Mouse (Mus musculus) MEL (cell line): ENCODE results near the gene Gm20431. TPM values are rescaled to one million over a fixed set of nuclear protein-coding genes. Genes with fewer than 3 reads are reported as not detected.

Source experiments
- DNase-seq: peaks from one replicate; pipeline ENCODE4 v3.0.0; 2011; ENCODE audit warnings: low read depth, low spot score
- H3K27ac ChIP-seq: 2 replicates; pipeline ENCODE4 v1.5.1; 2012; ENCODE audit warnings: low read depth, mild to moderate bottlenecking, control low read depth, low read length, moderate library complexity; ENCODE audit not compliant: control insufficient read depth
- H3K27me3 ChIP-seq, 2 experiments: fragments of 150-350 bp in 1 of 2; sonication (generic) in 1 of 2; 2 replicates each; pipeline ENCODE4 v1.6.1; 2012; ENCODE audit warnings: low read length in 2 of 2, mild to moderate bottlenecking in 2 of 2, improper control_type of control experiment in 1 of 2, moderate library complexity in 1 of 2; ENCODE audit not compliant: insufficient read depth in 2 of 2, control insufficient read depth in 1 of 2
- H3K36me3 ChIP-seq, 2 experiments: 2 replicates each; pipeline ENCODE4 v1.6.1; 2012 to 2014; ENCODE audit warnings: low read length in 2 of 2, improper control_type of control experiment in 1 of 2, inconsistent platforms in 1 of 2, mild to moderate bottlenecking in 1 of 2; ENCODE audit not compliant: insufficient read depth in 2 of 2, control insufficient read depth in 1 of 2
- H3K4me1 ChIP-seq, 2 experiments: fragments of 150-350 bp in 1 of 2; sonication (generic) in 1 of 2; 2 replicates each; pipeline ENCODE4 v1.6.1; 2012; ENCODE audit warnings: low read length in 2 of 2, improper control_type of control experiment in 1 of 2, mild to moderate bottlenecking in 1 of 2; ENCODE audit not compliant: insufficient read depth in 2 of 2, control insufficient read depth in 1 of 2
- H3K4me3 ChIP-seq, 2 experiments: fragments of 150-350 bp in 1 of 2; sonication (generic) in 1 of 2; 2 replicates each; pipeline ENCODE4 v1.5.1; 2012; ENCODE audit warnings: low read depth in 2 of 2, low read length in 2 of 2, mild to moderate bottlenecking in 2 of 2, moderate library complexity in 2 of 2, control low read depth in 1 of 2, improper control_type of control experiment in 1 of 2; ENCODE audit not compliant: control insufficient read depth in 1 of 2, insufficient read depth in 1 of 2
- H3K79me2 ChIP-seq: 2 replicates; pipeline ENCODE4 v1.6.1; 2012; ENCODE audit warnings: mild to moderate bottlenecking, low read length, moderate library complexity; ENCODE audit not compliant: control insufficient read depth, poor library complexity, insufficient read depth
- H3K9ac ChIP-seq: 2 replicates; pipeline ENCODE4 v1.6.1; 2012; ENCODE audit warnings: low read depth, mild to moderate bottlenecking, control low read depth, low read length, moderate library complexity; ENCODE audit not compliant: control insufficient read depth, poor library complexity, severe bottlenecking
- H3K9me3 ChIP-seq: fragments of 150-350 bp; sonication (generic); replicated peaks from 2 replicates; pipeline ENCODE4 v1.6.1; 2012; ENCODE audit warnings: mild to moderate bottlenecking, low read length, improper control_type of control experiment, moderate library complexity; ENCODE audit not compliant: insufficient read depth
- CHD1 ChIP-seq: IDR thresholded peaks from 2 replicates; pipeline ENCODE4 v1.6.1; 2012; ENCODE audit warnings: low read depth, mild to moderate bottlenecking, inconsistent platforms, low read length, improper control_type of control experiment
- CHD2 ChIP-seq: IDR thresholded peaks from 2 replicates; pipeline ENCODE4 v1.6.1; 2011; ENCODE audit warnings: low read length, improper control_type of control experiment
- E2F4 ChIP-seq: IDR thresholded peaks from 2 replicates; pipeline ENCODE4 v1.6.1; 2011; ENCODE audit warnings: low read depth, low read length, improper control_type of control experiment, borderline replicate concordance
- EP300 ChIP-seq, 2 experiments: IDR thresholded peaks; 2 replicates each; pipeline ENCODE4 v1.6.1; 2011; ENCODE audit warnings: improper control_type of control experiment in 2 of 2, low read length in 2 of 2, low read depth in 1 of 2, mild to moderate bottlenecking in 1 of 2
- MEF2A ChIP-seq: IDR thresholded peaks from 2 replicates; pipeline ENCODE4 v1.6.1; 2014; ENCODE audit warnings: low read depth, mild to moderate bottlenecking, inconsistent platforms, low read length, improper control_type of control experiment; ENCODE audit not compliant: poor library complexity, insufficient replicate concordance, severe bottlenecking; ENCODE audit errors: extremely low read depth
- MYB ChIP-seq: IDR thresholded peaks from 2 replicates; pipeline ENCODE4 v1.6.1; 2011; ENCODE audit warnings: mild to moderate bottlenecking, low read depth, low read length, improper control_type of control experiment
- MYC ChIP-seq: IDR thresholded peaks from 2 replicates; pipeline ENCODE4 v1.6.1; 2011; ENCODE audit warnings: low read depth, mild to moderate bottlenecking, low read length, improper control_type of control experiment, moderate library complexity
- NELFE ChIP-seq: IDR thresholded peaks from 2 replicates; pipeline ENCODE4 v1.6.1; 2011; ENCODE audit warnings: low read depth, low read length, improper control_type of control experiment
- POLR2AphosphoS2 ChIP-seq: IDR thresholded peaks from 2 replicates; pipeline ENCODE4 v1.6.1; 2011; ENCODE audit warnings: low read length, improper control_type of control experiment
- POLR2AphosphoS5 ChIP-seq: IDR thresholded peaks from 2 replicates; pipeline ENCODE4 v1.6.1; 2012; ENCODE audit warnings: low read depth, borderline replicate concordance, mild to moderate bottlenecking, inconsistent platforms, low read length, moderate library complexity, mixed read lengths
- RAD21 ChIP-seq: IDR thresholded peaks from 2 replicates; pipeline ENCODE4 v1.6.1; 2011; ENCODE audit warnings: mild to moderate bottlenecking, low read depth, low read length, improper control_type of control experiment
- SIN3A ChIP-seq: IDR thresholded peaks from 2 replicates; pipeline ENCODE4 v1.6.1; 2012; ENCODE audit warnings: low read length, improper control_type of control experiment, inconsistent platforms
- TAL1 ChIP-seq: IDR thresholded peaks from 2 replicates; pipeline ENCODE4 v1.6.1; 2012; ENCODE audit warnings: mild to moderate bottlenecking, inconsistent platforms, low read length, moderate library complexity, mixed read lengths
- TBP ChIP-seq: IDR thresholded peaks from 2 replicates; pipeline ENCODE4 v1.8.0; 2011; ENCODE audit warnings: low read depth, low read length, improper control_type of control experiment
- UBTF ChIP-seq: IDR thresholded peaks from 2 replicates; pipeline ENCODE4 v1.6.1; 2012; ENCODE audit warnings: low read depth, mild to moderate bottlenecking, inconsistent platforms, low read length, improper control_type of control experiment, moderate library complexity, borderline replicate concordance; ENCODE audit not compliant: insufficient read depth
- USF1 ChIP-seq: IDR thresholded peaks from 2 replicates; pipeline ENCODE4 v1.6.1; 2014; ENCODE audit warnings: low read depth, mild to moderate bottlenecking, inconsistent platforms, low read length, improper control_type of control experiment, moderate library complexity
- ZNF384 ChIP-seq: IDR thresholded peaks from 2 replicates; pipeline ENCODE4 v1.6.1; 2012; ENCODE audit warnings: low read depth, mild to moderate bottlenecking, inconsistent platforms, low read length, improper control_type of control experiment
- polyA plus RNA-seq, 2 experiments: library from polyadenylated mRNA; stranded (reverse) in 1 of 2; unstranded in 1 of 2; fragments of >175 nt in 1 of 2; fragments of >200 nt in 1 of 2; gene quantifications; 2 replicates each; pipeline versions ENCODE4 v1.2.1 to v1.2.4; 2012; ENCODE audit warnings: low replicate concordance in 2 of 2, low read depth in 1 of 2; ENCODE audit not compliant: insufficient read length in 2 of 2, insufficient read depth in 1 of 2, missing spikeins in 1 of 2
- total RNA-seq: library from RNA; depleted of rRNA; stranded (reverse); fragments of 300-350 nt; gene quantifications from 2 replicates; pipeline ENCODE4 v1.2.3, GENCODE M21; 2012

Gene Gm20431
- total and polyA plus RNA-seq, 3 experiments = 5.9 to 8.1 TPM; not detected in 1

GRCm38 (mm10) chr2:167606745-167607123 lies 54.6 kb downstream of the Gm20431 start:
- H3K36me3 ChIP-seq = no peaks in the 10 kb centered on the region; a peak in 2 of 4 replicates
- no peak overlapping the region for H3K27ac ChIP-seq
- no peak for TF ChIP-seq ZNF384
- TF ChIP-seq POLR2AphosphoS2 = peak; percentile 52

GRCm38 (mm10) chr2:167605817-167606744 lies 55.2 kb downstream of the Gm20431 start:
- H3K36me3 ChIP-seq = no peaks in the 10 kb centered on the region; a peak in 1 of 4 replicates
- DNase-seq = no peak
- no peaks in the 10 kb centered on the region for H3K4me1 ChIP-seq
- H3K9ac ChIP-seq = no peak overlapping the region
- no peak overlapping the region for H3K27ac ChIP-seq
- no peak overlapping the region for H3K4me3 ChIP-seq
- TF ChIP-seq CHD1 (no peak), MEF2A (no peak), RAD21 (no peak), CHD2 (no peak), TBP (no peak), ZNF384 (no peak), POLR2AphosphoS5 (no peak), UBTF (no peak), E2F4 (no peak), EP300 (IDR thresholded peaks at IDR 0.05; ENCODE audit: low read depth in 1 of 2, low read length in 2 of 2) (no peak), TAL1 (no peak), MYB (no peak), USF1 (0 out of 2 replicates have a peak, but pooled peaks have one; percentile 56), NELFE (no peak), POLR2AphosphoS2 (0 out of 2 replicates have a peak, but pooled peaks have one; percentile 61), SIN3A (no peak), MYC (no peak)
- H3K79me2 ChIP-seq = no peaks in the 10 kb centered on the region
- no peaks in the 10 kb centered on the region for H3K9me3 ChIP-seq
- H3K27me3 ChIP-seq = no peaks in the 10 kb centered on the region

More at GRCm38 (mm10) chr2:167606745-167607123, 54.6 kb downstream of the Gm20431 start:
- no peak overlapping the region for H3K9ac ChIP-seq
- no peaks in the 10 kb centered on the region for H3K4me1 ChIP-seq
- H3K9me3 ChIP-seq = no peaks in the 10 kb centered on the region
- no peaks in the 10 kb centered on the region for H3K79me2 ChIP-seq
- no peak overlapping the region for H3K4me3 ChIP-seq
- DNase-seq = no peak
- no peaks in the 10 kb centered on the region for H3K27me3 ChIP-seq
